Mouse (Mus musculus) right cerebral cortex, postnatal 4 days (tissue): ENCODE results near the gene Galnt4.
"Not testable (repeated sequence)": the region's sequence is repeated elsewhere in the genome, so short reads cannot be mapped to it uniquely, and the experiment has no call there.

Experiments used
- DNase-seq: peaks from one replicate; pipeline ENCODE4 v3.0.0-alpha.2; 2022

The Galnt4 gene

DNA sequence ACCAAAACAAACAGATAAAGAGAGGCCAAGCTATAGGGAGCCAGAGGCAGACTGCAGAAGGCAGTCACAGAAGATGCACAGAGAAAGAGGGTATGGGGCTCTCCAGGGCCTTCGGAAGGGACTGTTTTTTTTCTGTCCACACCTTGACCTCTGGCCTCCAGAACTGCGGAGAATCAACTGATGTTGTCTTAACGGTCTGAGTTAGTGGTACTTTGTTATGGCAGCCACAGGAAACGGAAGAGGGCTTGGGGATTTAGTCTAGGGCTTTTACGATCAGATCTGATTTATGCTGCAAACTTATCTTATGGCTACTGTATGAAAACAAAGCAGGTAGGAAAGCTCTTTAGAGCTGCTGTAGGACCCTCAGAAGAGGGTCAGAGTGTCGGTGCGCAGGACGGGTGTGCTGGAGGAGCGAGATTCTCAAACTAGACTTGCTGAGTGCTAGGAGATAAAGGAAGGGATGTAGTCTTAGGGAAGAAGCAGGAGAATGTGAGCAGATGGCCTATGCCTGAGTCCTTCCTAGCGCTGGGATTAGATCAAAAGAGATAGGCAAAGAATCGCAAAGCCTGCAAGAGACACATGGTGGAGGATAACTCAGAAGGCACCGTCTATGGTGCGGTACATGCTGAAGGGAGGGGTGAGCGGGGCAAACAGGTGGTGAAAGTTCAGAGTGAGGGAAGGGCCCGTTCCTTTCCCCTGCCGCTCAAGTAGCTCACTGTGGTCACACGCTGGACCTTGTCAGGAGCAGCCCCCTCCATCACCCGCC lies 7.7 kb downstream of the Galnt4 start:
- DNase-seq: no peak

DNA sequence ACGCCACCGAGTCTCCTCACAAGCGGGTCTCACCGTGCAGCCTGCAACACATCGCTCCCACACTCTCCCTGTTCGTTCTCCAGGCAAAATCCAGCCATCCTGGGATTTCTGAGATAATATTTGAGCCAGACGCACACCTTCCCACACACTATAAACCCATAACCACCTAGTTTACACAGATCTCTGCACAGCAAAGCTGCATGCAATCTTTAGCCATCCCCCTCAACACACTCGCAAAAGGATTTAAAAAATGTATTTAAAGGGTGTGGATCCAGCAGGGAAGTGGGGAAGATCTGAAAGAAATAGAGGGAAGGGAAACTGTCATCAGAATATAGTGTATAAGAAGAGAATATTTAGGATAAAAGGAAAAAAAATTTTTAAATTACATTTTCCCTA lies 8.3 kb downstream of the Galnt4 start:
- no peak for DNase-seq

DNA sequence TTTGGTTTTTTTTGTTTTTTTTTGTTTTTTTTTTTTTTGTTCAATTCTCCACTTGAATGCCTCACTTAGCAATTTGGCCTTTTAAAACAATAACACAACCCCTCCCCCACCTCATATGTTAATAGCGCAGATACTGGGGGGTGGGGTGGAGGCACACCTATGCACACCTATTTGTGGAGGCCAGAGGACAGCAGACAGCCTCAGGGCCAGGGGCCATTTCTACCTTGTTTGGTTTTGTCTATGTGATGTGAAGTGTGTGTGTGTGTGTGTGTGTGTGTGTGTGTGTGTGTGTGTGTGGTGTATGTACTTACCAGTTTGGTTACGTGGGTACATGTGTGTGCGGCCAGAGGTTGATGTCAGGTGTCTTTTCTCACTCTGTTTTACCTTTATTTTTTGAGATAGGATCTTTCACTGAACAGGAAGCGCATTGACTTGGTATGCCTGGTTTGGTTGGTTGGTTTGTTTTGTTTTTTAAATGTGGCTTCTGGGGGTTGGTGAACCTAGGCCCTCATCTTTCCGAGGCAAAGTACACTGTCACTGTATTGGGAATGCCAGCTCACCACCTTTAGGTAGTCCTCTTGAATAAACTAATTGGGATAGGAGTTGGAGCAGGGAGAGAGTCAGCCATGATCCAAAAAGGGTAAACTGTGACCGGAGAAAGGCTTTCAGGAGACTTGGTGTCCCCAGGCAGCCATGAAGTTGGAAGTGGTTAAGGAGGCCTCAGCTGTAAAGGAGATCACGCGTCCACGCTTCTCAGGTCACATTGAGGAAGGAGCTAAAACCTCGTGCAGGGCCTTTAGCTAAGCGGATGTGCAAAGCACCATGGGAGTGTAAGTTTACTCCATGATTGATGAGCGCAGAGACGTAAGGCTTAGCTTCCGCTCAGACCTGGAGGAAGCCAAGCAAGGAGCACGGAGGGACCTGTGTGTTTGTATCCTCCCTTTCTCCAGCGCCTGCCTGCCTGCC lies 9.0 kb downstream of the Galnt4 start:
- DNase-seq: no peak

DNA sequence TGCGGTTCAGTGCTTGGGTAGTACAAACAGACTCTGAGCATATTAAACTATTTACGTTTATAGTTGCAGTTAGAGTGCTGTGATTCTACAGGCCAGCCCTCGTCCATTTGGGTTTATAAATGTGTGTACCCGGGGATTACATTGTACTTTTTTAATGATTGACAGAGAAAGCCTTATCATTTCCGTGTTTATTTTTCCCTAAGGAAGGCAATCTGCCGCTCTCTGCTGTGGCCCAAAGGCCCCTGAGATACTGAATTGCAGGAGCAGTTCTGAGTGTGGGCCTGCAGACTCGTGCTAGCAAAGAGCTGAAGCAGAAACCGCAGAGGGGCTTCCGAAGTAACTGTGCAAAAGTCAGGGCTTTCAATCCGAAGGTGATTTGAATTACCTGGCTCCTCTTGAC lies 9.9 kb downstream of the Galnt4 start:
- DNase-seq: no peak

DNA sequence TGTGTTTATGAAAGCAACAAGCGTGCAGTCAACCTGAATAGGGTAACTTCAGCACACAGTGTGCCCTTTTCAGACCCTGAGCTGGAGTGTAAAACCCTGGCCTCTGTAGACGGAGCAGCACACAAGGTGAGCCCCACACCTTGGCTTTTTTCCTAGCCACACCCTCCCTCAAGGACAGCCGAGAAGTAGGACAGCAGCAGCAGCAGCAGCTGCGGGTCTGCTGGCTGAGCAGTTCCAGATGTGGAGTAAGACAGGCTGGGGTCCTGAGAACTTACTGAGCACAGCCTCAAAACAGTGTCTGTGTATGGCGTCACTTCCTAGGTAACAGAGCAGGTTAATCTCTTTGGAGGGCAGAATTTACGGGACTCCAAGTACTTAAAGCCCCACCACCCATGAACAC lies 10.7 kb downstream of the Galnt4 start:
- no peak for DNase-seq

DNA sequence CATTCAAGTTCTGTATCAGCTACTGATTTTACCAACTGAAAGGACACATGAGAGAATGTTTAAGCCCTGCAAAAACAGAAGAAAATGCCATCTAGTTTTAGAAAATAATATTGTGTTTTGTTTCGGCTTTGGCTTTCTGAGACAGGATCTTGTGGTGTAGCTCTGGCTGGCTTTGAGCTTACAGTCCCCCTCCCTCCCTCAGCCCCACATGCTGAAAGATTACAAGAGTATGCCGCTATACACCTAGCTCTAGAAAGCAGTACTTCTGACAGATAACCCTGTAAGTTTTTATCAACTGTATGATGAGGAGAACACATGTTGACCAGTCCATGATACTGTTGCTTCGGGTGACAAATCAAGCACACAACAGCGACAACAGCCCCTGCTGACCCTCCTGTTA lies 11.5 kb downstream of the Galnt4 start:
- DNase-seq: no peak

DNA sequence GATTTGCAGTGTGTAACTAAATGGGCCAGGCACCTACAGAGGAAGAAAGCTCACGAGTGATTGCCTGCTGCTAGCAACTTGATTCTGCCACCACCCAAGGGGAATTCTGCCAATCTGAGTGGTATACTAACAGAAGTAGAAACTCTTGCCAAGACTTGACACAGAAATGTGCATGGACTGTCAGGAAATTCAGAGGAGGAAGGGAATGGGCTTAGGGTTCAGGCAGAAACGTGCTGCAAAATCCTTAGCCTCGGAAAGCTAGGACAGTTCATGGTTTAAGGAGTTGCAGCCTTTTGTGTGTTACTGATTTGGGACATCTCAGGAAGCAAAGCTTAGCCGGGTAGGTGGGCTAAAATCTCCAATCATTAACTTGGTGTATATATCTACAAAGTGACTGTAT lies 18.3 kb downstream of the Galnt4 start, which contains the start of gene Phxr2:
TSS of gene Phxr2 (minus strand) at position 101 of the 400 bp plus-strand sequence.
- DNase-seq: no peak

DNA sequence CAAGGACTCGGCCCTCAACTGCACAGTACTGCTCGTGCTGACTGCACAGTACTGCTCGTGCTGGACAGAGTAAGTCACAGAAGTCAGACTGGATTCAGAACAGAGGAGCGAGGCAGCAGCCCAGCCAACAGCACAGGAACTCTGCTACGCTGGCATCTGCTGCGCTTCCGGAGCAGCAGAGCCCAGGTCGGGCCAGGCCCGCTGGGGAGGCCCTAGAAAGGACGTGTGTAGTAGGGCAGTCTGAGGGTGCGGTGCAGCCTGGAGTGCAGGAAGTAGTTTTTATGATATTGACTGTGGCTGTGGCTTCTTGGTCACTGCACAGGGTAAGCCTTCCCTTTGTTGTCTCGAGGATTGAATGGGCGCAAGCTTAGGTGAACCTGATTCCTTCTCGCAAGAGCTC lies 19.0 kb downstream of the Galnt4 start:
- no peak for DNase-seq

DNA sequence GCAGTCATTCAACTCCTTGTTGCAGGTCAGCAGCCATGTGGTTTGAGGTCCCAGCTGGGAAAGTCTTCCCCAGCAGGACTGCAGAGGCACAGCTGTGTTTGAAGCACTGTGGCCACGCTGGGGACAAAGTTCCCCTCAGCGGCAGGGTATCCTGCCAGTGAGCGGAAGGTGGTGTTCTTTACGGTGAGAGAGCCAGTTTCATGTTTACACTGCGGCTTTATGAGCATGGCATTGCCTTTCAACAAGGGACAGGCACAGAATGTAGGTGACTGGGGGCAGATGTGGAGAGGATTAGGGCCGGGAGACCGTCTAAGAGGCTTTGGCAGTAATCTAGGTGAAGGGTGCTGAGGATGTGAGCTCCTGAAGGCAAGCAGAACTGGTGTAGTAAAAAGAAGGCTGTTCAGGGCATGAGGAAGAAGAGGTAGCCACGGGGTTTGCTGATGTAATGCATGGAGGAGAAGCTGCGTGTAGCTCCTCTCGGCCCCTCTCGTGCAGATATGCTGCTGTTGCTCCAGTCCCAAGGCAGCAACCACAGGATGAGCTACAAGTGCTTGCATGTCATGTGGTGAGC lies 19.8 kb downstream of the Galnt4 start:
- DNase-seq: no peak

DNA sequence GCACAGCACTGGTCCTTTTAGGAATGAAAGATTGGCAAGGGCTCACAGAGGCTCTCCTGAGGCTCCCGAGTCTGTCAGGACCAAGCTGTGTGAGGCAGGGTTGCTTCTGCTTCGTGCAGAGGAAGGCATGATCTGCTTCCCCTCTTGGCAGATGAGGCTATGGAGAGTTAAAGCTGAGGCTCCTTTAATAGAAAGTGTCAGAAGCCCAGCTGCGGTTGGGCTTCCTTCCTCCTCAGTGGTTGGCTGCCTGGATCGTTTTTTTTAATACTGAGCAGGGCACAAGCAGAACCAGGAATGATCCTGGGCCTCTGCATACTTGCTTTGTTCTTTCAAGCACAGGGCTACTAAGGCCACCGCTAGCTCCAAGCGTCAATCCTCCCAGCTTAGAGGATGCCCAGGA lies 22.7 kb downstream of the Galnt4 start:
- DNase-seq: no peak

DNA sequence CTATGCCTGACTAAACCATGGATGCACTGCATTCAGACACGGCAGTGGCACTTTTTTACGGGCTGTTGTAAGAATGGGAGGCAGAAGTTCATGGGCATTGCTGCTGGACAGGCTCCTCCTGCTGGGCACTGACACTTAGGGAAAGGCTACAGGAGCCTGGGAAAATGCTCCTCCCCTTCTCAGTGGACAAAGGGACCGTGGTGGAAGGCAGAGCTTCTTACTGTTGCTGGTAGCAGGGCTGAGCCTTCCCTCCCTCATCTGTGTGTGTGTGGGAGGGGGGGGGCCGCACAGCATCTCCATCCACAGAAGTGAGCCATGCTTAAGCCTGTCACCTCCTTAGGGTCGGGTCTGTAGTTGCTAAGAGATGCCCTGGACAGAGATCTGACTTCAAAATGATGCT lies 23.3 kb downstream of the Galnt4 start:
- no peak for DNase-seq

DNA sequence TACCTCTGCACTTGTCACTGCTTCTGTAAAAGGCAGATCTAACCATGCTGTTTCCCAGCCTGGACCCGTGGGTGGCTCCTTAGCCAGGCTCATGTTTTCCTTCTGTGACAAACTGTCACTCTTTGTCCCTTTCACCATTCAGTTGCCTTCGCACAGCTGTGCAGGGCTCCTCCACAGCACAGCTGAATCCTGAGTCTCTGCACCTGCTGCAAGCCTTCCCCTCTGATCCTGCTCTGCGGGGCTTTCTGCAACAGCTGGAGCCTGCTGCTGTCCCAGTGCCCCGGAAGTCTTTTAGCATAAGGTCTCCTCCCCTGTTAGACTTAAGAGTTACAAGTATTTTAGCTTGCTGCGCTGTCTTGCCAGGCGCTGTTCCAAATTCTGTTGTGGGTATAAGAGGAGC lies 24.2 kb downstream of the Galnt4 start:
- no peak for DNase-seq

DNA sequence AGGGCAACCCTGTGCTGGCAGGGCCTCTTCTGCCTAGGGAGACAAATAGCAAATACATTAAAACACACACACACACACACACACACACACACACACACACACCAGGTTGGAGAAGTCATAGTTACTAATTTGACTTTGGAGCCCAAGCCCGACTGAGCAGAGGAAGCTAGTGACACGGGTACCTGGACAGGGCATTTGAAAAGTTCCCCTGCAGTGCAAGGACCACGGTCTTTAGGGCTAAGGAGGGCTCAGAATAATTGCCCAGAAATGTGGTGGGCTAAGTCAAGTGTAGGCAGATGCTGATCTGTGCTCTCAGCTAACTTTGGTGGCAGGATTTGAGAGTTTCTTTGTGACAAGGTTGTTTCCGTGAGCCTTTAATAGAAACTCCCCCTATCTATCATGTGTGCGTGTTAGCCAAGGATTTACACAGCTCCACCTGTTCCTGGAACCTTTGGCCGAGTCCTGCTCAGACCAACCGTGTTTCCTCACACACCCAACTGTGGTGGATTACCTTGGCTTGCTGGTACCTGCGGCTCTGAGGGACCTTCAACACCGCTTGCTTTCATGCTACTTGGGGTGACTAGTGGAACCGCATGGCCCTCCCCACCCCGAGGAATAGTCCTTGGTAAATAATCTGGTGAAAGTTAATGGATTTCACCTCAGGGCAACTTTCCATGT lies 24.8 kb downstream of the Galnt4 start:
- no peak for DNase-seq

DNA sequence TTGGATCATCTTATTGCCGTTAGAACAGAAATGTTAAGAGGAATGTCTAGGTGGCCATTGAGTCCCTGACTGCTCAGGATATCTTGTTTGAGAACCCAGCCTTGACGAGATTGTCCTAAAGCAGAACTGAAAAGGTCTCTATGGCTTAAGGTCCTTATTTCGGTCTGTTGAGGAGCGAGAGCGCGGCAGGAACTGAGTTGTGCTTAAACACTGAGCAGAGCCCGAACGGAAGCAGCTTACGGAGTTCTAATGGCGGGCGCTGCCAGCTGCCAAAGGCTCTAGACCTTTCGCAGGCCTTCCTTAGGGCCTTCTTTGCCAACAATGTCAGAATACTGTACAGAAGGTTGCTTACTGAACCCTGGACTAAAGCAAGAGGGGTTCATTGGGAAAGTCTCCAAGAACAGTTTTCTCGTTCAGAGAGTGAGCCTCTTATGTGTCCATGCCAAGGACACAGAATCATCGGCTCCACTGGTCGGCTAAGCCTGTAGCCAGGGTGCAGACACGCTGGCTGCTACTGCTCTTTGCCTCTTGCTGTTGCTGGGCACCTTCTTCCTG lies 25.4 kb downstream of the Galnt4 start:
- no peak for DNase-seq

DNA sequence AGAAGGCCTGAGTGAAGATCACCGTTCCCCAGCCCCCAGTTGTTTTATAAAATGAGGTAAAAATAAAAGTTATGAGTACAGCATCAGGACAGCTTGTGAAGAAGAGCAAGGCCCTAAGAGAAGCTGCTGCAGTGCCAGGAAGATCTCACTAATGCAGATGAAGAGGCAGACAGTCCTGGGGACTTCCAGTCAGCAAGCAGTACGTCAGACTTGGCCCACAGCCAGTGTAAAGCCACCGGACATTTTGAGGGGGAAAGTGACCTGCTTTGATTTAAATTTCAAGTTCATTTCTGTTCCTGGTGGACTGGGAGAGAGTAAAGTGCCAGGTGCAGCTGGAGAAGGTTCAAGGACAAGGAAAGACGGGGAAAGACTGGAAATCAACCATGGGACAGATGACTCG lies 28.4 kb downstream of the Galnt4 start:
- no peak for DNase-seq

DNA sequence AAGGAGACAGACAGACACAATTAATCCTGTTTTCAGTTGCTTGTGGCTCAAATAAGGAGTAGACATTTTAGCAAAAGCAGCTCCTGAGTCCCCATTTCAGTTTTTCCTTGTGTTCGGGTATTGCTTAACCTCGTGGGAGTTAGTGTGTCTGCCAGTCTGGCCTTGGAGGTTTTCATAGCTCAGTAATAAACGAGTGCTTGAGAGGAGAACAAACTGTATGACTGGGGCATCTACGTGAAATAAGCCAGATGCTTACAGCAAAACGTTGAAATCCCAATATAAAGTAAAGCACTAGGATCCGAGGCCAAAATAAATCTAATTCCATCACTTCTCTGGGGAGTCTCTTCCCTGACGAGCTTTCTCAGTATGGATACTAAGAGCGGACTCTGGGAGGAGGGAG lies 37.7 kb downstream of the Galnt4 start:
- no peak for DNase-seq

DNA sequence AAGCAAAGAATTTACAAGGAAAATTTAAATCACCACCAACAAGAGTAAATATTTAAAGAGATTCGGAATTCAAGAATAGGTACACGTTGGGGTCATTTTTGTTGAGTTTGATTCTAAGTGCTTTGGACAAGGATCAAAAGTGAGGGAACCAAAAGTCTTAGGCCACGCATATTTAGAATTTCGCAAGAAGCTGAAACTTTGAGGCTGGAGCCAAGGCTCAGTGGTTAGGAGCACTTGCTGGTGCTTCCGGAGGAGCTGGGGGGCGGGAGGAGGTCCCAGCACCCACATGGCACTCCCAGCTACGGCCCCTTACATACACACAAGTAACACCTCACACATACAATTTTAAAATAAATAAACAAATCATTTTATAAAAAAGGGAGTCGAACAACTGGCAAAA lies 38.6 kb downstream of the Galnt4 start:
- no peak for DNase-seq

DNA sequence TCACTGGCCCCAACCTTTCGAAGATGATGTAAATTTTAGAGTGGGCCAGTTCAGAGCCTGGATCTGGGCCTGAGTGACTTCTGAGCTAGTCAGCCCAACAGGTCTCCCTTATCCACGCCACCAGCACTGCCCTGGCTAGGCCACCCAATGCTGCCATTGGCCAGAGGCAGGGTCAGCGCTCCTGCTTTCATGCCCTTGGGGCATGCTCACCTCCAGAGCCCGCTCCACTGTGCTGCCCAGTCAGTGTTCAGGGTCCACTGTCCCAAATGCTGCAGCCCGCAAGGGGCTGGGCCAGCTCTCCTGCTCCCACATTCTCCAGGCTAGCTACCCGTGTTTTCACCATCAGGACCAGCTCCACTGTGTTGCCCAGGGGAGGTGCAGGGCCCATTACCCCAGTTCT lies 42.1 kb downstream of the Galnt4 start:
- DNase-seq: no peak

DNA sequence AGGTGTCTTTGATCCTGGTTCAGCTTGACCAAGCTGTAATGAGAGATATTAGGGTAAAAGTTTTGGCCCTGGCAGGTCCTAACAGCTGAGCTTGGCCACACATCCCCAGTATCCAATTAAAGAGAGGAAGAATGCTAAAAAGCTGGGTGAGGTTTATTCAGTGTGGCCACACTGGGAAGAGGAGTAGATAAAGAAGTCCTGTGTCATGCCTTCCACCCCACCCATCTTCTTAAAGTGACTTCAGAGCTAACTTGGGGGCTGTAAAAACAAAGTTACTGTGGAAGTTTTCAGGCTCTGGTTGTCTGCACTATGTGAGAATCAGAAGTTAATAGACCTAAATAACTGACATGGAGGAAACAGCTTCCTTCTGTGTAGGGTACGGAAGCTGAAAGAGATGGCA lies 43.6 kb downstream of the Galnt4 start:
- no peak for DNase-seq

DNA sequence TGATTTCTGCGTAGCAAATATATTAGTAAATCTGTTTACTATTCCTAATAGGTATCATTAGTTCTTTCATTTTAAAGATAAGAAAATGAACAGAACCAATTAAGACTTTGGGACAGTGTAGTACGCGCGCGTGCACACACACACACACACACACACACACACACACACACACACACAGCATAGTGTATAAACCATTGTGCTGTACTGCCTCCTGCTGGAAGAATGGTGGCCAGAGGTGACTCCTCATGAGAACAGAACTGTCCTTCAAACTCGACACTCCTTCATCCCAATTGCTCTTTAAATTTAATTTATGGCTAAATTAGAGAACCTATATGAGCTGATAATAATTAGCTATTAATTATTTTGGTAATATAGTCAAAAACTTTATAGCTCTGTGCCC lies 44.1 kb downstream of the Galnt4 start:
- no peak for DNase-seq

DNA sequence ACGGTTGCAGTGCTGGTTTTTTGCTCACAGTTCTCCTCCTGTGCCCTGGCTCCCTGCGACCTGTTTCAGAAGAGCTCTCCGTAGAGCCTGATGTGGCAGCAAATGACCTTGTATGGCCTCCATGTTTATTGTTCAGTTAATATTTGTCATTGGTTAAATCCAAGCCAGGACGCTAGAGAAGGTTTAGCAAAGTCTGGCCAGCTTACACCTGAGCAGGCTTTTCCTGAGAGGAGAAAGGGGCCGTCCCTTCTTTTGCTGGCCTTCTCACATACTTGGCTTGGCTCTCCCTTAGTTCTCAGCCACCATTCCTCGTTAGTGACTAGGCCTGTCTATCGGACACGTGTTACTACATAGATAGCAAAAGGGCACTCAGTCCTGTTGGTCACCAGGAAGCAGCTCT lies 46.7 kb downstream of the Galnt4 start:
- no peak for DNase-seq

DNA sequence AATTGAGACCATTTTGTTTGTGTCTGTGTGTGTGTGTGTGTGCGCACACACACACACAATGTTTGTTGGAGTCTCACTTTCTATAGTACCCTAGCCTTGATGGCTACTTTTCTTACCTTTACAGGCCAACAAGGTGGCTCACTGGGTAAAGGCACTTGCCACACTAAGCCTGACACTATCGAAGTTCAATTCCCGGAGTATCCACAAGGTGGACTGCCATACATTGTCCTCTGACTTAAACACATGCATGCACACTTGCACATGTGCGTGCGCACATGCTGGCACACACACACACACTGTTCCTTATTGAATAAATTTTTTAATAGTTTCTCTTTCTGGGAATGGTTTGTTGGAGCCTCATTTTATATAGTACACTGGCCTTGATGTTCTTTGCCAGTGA lies 48.8 kb downstream of the Galnt4 start:
- no peak for DNase-seq

DNA sequence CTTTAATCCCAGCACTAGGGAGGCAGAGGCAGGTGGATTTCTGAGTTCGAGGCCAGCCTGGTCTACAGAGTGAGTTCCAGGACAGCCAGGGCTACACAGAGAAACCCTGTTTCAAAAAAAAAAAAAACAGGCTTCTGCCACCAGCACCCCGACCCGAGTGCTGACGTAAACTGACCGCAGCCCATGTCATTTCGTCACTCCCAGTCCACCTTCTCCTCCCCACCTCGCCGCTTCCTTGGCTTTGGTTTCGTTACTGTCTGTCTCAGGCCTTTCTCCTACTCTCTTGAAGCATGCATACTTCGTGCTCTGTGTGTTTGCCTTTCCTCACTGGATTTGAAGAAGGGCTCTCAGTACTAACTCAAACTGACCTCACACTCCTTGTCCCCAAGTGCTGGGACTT lies 49.7 kb downstream of the Galnt4 start:
- DNase-seq: not testable (repeated sequence)
